Mouse (Mus musculus) midbrain, postnatal 0 days (tissue): ENCODE measurements around the gene Spock1. TPM values are rescaled to one million over a fixed set of nuclear protein-coding genes. Genes with fewer than 3 reads are reported as not detected.
A peak's percentile ranks its signal among the peaks of the same experiment; 100 is the strongest.

Source experiments
- ATAC-seq: fragments of 200-750 bp; cut with Nextera tagmentation; 2 replicates; pipeline ENCODE4 v1.8.0; 2017; ENCODE audit warnings: moderate number of reproducible peaks, mild to moderate bottlenecking, moderate TSS enrichment, moderate library complexity; ENCODE audit not compliant: low FRiP score
- DNase-seq: peaks from one replicate; pipeline ENCODE4 v3.0.0-alpha.2; 2015; ENCODE audit warnings: low spot score
- H3K27ac ChIP-seq: fragments of 300-500 bp; sonication (generic); 2 replicates; pipeline ENCODE4 v1.5.1; 2014; ENCODE audit warnings: low read depth, mild to moderate bottlenecking, low read length, mixed read lengths
- H3K27me3 ChIP-seq: fragments of 300-500 bp; sonication (generic); 2 replicates; pipeline ENCODE4 v1.6.1; 2014; ENCODE audit warnings: low read length, control low read depth, mixed read lengths; ENCODE audit not compliant: insufficient read depth
- H3K36me3 ChIP-seq: fragments of 300-500 bp; sonication (generic); 2 replicates; pipeline ENCODE4 v1.6.1; 2014; ENCODE audit warnings: low read length, control low read depth, mixed read lengths; ENCODE audit not compliant: insufficient read depth
- H3K4me1 ChIP-seq: fragments of 300-500 bp; sonication (generic); 2 replicates; pipeline ENCODE4 v1.6.1; 2014; ENCODE audit warnings: mild to moderate bottlenecking, control low read depth, antibody characterized with exemption, low read length, mixed read lengths; ENCODE audit not compliant: insufficient read depth
- H3K4me2 ChIP-seq: fragments of 300-500 bp; sonication (generic); 2 replicates; pipeline ENCODE4 v1.6.1; 2014; ENCODE audit warnings: low read depth, mild to moderate bottlenecking, low read length, mixed read lengths; ENCODE audit not compliant: poor library complexity, severe bottlenecking
- H3K4me3 ChIP-seq: fragments of 300-500 bp; sonication (generic); 2 replicates; pipeline ENCODE4 v1.5.1; 2014; ENCODE audit warnings: low read depth, mild to moderate bottlenecking, low read length, moderate library complexity
- H3K9ac ChIP-seq: fragments of 300-500 bp; sonication (generic); replicated peaks from 2 replicates; pipeline ENCODE4 v1.6.1; 2014; ENCODE audit warnings: mild to moderate bottlenecking, low read length, moderate library complexity, mixed read lengths; ENCODE audit not compliant: poor library complexity, severe bottlenecking
- H3K9me3 ChIP-seq: fragments of 300-500 bp; sonication (generic); 2 replicates; pipeline ENCODE4 v1.6.1; 2016; ENCODE audit warnings: low read length, control low read depth
- CTCF ChIP-seq: IDR thresholded peaks from 2 replicates; pipeline ENCODE4 v1.5.1; 2016; ENCODE audit warnings: antibody characterized with exemption, mild to moderate bottlenecking
- WGBS: fragments of 180-500 bp; shearing (Covaris S2); extraction: QIAGEN DNeasy Blood & Tissue Kit; methylation state at CpG from one replicate; pipeline ENCODE4 v1.1.7; 2014; 5-methylcytosine and 5-hydroxymethylcytosine counted together
- polyA plus RNA-seq: library from polyadenylated mRNA; unstranded; fragments of >200 nt; fragmentation: Nextera tagmentation; extraction: Ambion mirVana; gene quantifications from 2 replicates; pipeline ENCODE4 v1.2.1, GENCODE M21; 2015
- total RNA-seq: library from RNA; depleted of rRNA; stranded (reverse); fragments of >200 nt; gene quantifications from 2 replicates; pipeline ENCODE4 v1.2.3, GENCODE M21; 2014

The Spock1 gene
- total and polyA plus RNA-seq, 2 experiments from 2014 or later: 91.5 to 94.8 TPM

DNA sequence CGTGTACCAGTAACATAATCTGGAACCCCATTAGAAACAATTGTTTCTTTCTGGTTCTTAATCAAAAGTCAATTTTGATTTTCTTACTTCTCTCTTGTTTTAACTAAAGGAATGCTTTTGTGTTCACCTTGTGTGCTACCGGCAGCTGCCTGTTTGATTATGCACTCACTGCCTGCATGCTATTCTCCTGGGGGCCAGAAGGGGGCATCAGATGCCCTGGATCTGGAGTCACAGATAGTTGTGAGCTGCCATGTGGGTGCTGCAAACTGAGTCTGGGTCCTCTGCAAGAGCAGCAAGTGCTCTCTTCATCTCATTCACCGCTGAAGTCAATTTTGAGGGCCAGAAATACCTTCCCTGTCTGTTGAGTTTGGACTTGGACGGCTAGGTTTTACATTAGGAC is 476.3 kb downstream of the Spock1 start:
- no peaks in the 10 kb centered on the region for H3K36me3 ChIP-seq
- no peak overlapping the region for H3K4me3 ChIP-seq
- H3K4me1 ChIP-seq: no peaks in the 10 kb centered on the region
- H3K27ac ChIP-seq: no peak overlapping the region
- peak; percentile 29 for TF ChIP-seq CTCF
- ATAC-seq: no peak
- no peaks in the 10 kb centered on the region for H3K9me3 ChIP-seq
- no peak overlapping the region for H3K4me2 ChIP-seq
- no peak for DNase-seq
- no peak overlapping the region for H3K9ac ChIP-seq
- H3K27me3 ChIP-seq: no peaks in the 10 kb centered on the region
- 86% methylated on average over 4 of the region's 4 CpGs for WGBS

DNA sequence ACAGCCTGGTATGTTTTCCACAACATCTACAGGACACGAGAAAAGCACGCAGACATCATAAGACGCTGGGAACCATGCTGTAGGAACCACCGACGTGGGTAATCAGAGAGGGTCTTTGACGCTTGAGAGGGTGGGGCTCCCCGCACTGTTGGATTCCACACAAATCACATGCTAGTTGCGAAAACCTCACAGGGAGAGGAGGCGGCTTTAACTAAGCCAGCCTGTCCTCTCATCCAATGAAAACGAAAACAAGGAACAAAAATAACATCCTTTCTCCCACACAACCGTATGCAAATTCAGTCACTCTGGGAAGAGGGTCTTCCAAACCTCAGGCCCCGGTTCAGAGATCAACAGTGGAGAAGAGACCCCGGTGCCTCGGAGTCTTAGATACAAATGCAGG is 479.3 kb downstream of the Spock1 start:
- DNase-seq (no peak), ATAC-seq (no peak)
- no peak overlapping the region for H3K4me3 ChIP-seq
- 70% methylated on average over 14 of the region's 14 CpGs for WGBS
- no peak overlapping the region for H3K4me2 ChIP-seq
- TF ChIP-seq CTCF: no peak
- H3K9me3 ChIP-seq: no peaks in the 10 kb centered on the region
- no peak overlapping the region for H3K27ac ChIP-seq
- H3K4me1 ChIP-seq: no peaks in the 10 kb centered on the region
- H3K27me3 ChIP-seq: no peaks in the 10 kb centered on the region
- H3K9ac ChIP-seq: no peak overlapping the region
- no peaks in the 10 kb centered on the region for H3K36me3 ChIP-seq

- no peak overlapping the region for H3K27ac ChIP-seq
- H3K27me3 ChIP-seq: no peaks in the 10 kb centered on the region
- no peak for TF ChIP-seq CTCF
- no peak overlapping the region for H3K4me3 ChIP-seq
- no peak overlapping the region for H3K4me2 ChIP-seq
- no peaks in the 10 kb centered on the region for H3K36me3 ChIP-seq
- no peak overlapping the region for H3K9ac ChIP-seq
- 92% methylated on average over 5 of the region's 5 CpGs for WGBS
- no peak for ATAC-seq
- H3K9me3 ChIP-seq: no peaks in the 10 kb centered on the region
- no peak for DNase-seq
- no peaks in the 10 kb centered on the region for H3K4me1 ChIP-seq
Measured at GRCm38 (mm10) chr13:57418781-57419180, 489.4 kb downstream of the Spock1 start.

GRCm38 (mm10) chr13:57414716-57415115 is 493.4 kb downstream of the Spock1 start:
- no peak overlapping the region for H3K9ac ChIP-seq
- no peaks in the 10 kb centered on the region for H3K4me1 ChIP-seq
- H3K36me3 ChIP-seq: no peaks in the 10 kb centered on the region
- H3K4me2 ChIP-seq: no peak overlapping the region
- WGBS: 97% methylated on average over 1 of the region's 1 CpGs
- no peaks in the 10 kb centered on the region for H3K27me3 ChIP-seq
- ATAC-seq: no peak
- H3K9me3 ChIP-seq: no peaks in the 10 kb centered on the region
- peak; percentile 33; the same call in 1 of the 2 replicates for TF ChIP-seq CTCF
- no peak overlapping the region for H3K27ac ChIP-seq
- DNase-seq: no peak
- no peak overlapping the region for H3K4me3 ChIP-seq

DNA sequence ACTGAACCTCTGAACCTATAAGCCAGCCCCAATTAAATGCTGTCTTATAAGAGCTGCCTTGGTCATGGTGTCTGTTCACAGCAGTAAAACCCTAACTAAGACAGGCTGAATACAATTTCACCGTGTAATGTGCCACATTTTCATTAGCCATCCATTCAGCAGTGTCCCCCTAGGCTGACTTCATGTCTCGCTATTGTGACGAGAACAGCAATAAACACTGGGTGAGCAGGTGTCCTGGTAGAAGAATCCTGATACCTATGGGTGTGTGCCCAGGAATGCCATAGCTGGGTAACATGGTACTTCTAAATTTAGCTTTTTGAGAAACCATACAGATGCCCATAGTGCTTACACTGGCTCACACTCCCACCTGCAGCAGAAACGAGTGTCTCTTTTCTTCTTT is 500.5 kb downstream of the Spock1 start:
- H3K4me1 ChIP-seq: no peaks in the 10 kb centered on the region
- H3K36me3 ChIP-seq: no peaks in the 10 kb centered on the region
- H3K4me2 ChIP-seq: no peak overlapping the region
- no peak for DNase-seq
- H3K4me3 ChIP-seq: no peak overlapping the region
- H3K27me3 ChIP-seq: no peaks in the 10 kb centered on the region
- no peak overlapping the region for H3K9ac ChIP-seq
- no peak for TF ChIP-seq CTCF
- H3K27ac ChIP-seq: no peak overlapping the region
- ATAC-seq: no peak
- no peaks in the 10 kb centered on the region for H3K9me3 ChIP-seq
- WGBS: 86% methylated on average over 4 of the region's 4 CpGs

GRCm38 (mm10) chr13:57402386-57402785 is 505.7 kb downstream of the Spock1 start:
- no peak overlapping the region for H3K4me2 ChIP-seq
- DNase-seq: no peak
- no peaks in the 10 kb centered on the region for H3K36me3 ChIP-seq
- no peaks in the 10 kb centered on the region for H3K27me3 ChIP-seq
- no peak overlapping the region for H3K4me3 ChIP-seq
- no peaks in the 10 kb centered on the region for H3K4me1 ChIP-seq
- no peak overlapping the region for H3K9ac ChIP-seq
- TF ChIP-seq CTCF: no peak
- no peak for ATAC-seq
- 86% methylated on average over 7 of the region's 7 CpGs for WGBS
- H3K27ac ChIP-seq: no peak overlapping the region
- no peaks in the 10 kb centered on the region for H3K9me3 ChIP-seq
